16 mouse cellular contexts compared by ENCODE assay signal in the genomic region with DNA sequence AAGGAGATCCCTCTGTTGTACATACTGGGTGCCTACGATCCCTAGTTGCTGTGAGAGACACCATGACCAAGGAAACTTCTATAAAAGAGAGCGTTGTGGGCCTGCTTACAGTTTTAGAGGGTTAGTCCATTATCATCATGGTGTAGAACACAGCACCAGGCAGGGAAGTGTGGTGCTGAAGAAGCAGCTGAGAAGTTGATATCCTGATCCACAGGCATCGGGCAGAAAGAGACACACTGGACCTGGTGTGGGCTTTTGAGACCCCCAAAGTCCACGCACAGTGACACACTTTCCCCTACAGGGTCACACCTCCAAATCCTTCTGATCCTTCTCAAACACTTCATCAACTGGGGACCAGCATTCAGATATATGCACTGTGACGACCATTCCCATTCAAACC.
"Had no signal": no experiment of that assay in that cellular context is flagged by ENCODE, and none has a peak within 500 bp of the region (broad histone marks: within the 10 kb centered on the region; RNA-seq: fewer than 3 reads in every experiment).

No protein-coding gene starts in this region.

- DNase-seq: cerebellum, adult 8-10 months; cerebellum, adult 9-10 months; cerebellum, adult 9-11 months; cerebellum, postnatal 10 days; cerebellum, postnatal 14 days; cerebellum, postnatal 25 days; cerebellum, postnatal 36 days; embryo, embryonic 11 days; forebrain, postnatal 0 days; gastrocnemius, adult 2 months; gastrocnemius, postnatal 10 days; gastrocnemius, postnatal 14 days; gastrocnemius, postnatal 25 days; gastrocnemius, postnatal 36 days; heart, adult 18-20 months; heart, adult 2 months had no signal
